Mouse (Mus musculus) CD4-positive, CD25-positive, alpha-beta regulatory T cell, adult 2 months (primary cell): ENCODE data around the gene Nol6.

Experiments
- DNase-seq: peaks from one replicate; pipeline ENCODE4 v3.0.0-alpha.2; 2012; ENCODE audit warnings: low read depth, low spot score

Nol6 gene

DNA sequence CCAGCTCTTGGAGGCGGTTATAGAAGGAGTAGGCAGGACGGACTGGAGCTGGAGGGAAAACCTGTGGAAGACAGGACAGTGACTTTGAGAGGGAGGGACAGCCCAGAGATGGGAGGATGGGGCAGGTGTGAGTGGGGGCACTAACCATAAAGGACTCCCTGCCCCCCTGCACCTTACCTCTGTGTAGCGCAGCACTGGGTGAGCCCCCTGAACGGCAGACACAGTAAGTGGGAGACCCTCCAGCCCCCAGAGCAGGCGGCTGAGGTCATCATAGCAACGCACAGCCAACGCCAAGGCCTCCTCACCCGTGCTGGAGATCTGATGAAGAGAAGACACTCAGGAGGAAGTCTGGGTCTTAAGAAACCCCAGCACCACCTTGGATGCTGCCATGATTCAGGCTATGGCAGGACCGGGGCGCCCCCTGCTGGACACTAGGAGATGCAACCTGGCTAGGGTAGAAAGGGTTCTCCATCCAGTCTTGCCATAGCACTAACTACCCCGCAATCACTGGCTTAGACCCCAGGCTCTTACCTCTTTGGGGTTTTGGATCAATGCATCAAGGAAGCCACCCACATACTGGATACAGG, 5.5 kb downstream of the Nol6 start:
- peak; percentile 81 for DNase-seq

DNA sequence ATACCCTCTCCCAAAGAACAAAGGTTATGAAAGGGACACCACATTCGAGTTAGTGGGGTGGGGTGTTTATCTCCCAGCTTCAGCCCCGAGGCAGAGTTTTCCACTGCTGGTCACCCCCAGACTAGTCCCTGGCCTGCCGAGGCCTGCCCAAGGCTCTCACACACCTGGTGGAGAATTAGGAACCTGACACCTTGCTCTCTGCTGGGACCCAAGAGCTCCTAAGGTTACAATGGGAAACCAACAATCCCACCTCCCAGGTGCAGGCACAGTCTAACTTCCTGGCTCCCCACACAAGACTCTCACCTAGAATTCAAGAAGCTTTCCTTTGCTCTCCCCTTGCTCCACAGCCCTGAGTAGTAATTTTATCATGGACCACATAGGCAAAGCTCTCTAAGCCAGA, 7.4 kb downstream of the Nol6 start:
- no peak for DNase-seq

DNA sequence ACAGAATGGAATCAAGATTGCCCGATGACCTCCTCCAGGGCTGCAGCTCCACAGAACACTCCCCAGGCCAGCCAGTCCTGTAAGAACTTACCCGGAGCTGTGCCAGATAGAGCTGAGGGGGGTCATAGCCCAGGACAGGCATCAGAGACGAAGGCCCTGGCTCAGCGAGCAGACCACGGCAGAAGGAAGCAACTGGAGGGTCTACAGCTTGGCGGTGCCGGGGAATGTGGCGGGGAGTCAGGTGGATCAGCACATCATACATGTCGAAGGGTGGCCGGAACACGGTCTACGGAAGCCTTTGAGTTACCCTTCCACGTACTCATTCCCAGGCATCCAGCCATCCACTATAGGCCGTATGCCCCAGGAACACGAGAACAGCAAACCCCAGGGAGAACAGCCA, 8.5 kb downstream of the Nol6 start:
- DNase-seq, result no peak

DNA sequence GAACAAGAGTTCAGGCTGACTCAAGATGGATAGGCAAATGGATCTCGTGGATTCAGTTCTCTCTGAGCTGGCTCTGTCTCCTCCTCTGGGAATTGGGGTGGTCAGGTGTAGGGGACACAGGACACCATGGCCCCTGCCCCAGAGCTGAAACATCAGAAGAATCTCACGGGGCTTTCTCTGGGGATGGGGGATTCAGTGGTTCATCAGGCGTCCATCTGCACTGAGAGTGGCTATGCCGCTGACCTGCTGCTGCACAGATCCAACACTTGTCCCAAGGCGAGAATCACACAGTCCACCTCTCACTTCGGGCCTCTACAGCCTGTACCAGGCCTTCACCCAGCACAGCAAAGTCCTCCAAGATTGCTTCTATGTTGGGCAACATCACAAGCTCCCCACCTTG, 9.2 kb downstream of the Nol6 start:
- DNase-seq, result no peak

DNA sequence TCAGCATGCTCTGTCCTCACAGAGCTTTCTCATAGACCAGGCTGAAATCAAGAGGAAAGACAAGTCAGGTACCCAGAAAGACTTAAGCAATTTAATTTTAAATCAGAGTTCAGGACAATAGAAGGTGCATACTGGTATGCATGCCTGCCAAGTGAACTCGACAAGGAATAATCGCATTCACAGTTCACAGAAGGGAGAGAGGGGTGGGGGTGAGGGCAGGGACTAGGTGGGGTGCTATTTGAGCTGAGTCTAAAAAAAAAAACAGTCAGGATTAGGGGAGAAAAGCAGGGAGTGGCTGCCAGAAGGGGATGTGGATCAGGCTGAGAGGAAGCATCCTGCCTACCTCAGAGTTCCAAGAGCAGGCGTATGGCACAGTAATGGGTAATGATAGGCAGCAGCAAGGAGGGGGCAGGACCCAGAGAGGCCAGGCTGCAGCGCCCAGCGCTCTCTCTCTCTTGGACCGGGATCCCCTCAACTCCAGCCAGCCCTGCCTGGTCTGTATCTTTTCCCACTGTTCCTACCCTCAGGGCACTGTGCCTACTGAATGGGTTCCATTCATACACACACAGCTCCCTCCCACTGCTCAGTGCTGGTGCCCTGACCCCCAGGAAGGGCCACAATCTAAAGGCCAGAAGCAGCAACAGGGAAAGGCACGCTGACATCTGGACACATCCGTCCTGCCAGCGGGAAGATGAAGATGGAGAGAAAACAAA, 9.7 kb downstream of the Nol6 start:
- no peak for DNase-seq

DNA sequence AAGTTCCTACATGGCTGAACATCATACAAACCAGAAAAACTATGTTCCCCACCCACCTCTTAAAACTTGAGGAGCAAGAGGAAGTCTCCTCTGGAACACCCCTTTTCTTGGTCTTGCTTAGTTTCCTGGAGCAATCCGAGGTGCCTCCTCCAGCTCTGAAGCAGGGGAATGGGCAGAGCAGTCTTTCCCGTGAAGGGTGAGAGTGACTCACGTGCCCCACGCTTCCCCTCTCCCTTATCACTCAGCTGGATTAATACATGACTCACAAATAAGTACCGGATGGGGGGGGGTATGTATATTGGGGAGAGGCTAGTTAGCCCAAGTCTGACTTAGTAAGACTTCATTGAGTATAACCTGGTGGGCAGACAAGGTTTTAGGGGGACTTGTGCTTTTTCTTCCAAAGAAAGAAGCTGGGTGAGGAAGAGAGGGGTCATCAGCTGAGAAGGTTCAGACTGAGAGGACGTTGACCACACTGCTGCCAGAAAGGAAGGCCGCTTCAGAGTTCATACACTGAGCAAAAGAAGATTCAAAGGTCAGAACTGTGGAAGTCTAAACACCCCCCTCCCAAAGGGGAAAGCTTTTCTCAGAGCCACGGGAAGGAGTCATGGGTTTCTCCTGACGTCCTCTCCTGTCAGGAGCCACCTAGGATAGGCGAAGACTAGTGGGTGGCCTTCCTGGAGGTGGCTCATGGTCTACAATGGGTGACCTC, 15.4 kb downstream of the Nol6 start:
- DNase-seq, result no peak

DNA sequence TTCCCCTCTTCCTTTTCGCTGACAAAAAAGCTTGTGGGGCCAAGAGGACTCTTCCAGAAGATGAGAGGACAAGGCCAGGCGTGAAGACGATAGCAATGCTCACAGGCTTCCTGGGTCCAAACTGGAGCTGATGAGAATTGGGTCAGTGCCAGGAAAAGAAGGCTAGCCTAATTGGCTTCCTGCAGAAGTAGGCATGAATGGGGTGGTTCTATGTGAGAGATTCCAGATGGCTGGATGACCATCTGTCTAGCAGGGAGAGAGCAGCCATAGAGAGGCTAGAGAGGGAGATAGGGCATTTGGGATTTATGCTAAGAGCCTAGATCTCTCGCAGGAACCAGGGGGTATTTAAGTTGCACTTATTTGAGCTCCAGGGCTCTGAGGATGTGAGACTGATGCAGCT, 16.8 kb downstream of the Nol6 start:
- no peak for DNase-seq

DNA sequence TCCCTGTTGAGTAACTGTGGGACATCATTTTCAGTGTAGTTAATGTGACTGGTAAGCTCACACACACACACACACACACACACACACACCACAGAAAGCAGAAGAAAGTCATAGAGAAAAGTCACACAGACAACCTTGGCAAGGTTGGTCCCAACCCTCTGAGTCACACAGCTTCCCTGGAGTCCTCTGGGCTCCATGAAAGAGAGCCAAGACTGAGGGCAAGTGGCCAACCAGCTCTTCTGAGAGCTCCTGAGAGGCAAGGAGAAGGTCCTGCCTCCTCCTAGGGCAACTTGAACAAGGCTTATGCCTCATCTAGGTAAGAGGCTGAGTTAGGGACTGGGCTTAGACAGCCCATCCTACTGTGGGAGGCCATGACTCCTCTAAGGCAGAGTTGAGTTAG, 21.4 kb downstream of the Nol6 start:
- DNase-seq, result no peak

DNA sequence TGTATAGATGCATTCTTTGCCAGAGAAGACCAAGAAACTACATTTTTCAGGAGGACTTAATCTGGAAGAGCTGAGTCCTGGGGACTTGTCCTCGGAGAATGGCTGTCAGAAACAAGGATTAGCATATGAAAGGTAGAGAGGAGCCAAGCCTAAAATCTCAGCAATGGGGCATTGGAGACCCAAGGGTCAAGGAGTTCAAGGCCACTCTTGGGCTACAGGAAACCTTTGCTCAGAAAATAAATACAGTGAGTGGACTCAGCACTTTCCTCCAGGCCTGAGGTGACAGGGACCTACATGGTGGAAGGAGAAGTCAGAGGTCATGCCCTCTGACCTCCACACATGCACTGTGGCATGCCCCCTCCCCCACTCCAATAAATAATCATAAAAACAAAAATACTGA, 23.3 kb downstream of the Nol6 start:
- no peak for DNase-seq

DNA sequence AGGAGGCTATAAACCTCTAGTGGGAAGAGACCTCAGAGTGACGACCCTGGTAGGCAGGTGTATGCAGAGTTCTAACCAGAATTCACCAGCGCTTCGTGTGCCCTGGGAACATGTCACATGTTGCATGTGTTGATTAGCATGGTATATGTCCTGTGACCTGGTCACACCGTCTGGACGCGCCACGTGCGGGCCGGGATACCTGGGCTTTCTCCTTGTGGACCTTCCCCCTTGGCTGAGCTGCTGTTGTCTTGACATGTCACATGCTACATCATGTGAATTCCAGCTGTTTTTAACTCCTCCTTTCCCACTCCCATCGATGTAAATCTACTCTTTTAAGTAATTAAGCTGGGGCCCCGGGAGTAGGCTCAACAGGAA, 25.7 kb downstream of the Nol6 start:
- no peak for DNase-seq

DNA sequence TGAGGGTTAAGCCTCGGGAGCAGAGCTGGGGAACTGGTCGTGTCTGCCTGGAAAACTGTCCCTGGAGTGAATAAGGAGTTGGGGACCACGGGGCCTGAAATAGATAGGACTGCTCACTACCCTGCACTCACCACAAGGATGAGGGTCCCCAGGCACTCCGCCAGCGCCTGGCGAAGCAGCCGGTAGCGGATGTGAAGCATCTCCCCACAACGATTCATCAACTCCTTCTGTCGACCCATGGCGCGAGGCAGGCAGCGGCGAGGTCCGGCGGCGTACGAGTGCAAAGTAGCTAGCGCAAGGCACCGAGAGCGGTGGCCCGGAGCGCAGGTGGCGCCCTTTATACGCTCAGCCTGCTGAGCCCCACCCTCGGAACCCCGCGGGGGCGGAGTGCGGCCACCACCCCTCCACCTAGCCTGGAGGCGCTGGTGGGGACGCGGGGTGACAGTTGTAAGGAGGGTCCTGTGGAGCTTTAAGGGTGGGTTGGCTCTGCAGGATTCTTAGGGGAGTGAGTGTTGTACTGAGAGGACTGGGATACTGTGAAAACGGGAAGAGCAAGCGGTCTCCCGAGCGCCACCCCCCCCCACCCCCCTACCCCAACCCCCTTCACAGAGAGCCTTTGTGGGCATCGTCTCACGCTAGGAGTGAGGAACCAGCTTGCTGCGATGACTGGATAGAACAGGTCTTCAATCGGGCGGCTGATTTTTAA, 26.2 kb downstream of the Nol6 start, which contains the start of gene Aqp3:
Aqp3 (minus strand) TSS at position 313 of the 706 bp plus-strand sequence.
- peak; percentile 62 for DNase-seq

DNA sequence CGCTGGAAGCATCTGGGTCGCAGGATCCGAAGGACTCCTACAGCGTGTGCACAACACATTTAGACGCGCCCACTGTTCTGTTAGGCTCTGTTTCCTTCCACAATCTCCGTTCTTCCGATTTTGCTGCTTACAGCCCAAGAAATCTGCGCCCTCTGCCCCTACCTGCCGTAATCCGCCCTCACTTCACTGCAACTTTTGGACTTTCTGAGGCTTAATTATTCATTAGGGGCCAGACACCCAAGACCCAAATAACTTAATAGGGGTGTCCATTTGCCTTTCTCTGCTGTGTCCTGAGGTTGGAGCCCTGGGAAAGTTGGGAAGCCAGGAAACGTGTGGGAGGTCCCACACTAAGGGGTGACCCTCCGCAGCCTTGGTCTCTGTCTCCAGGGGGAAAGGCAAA, 26.9 kb downstream of the Nol6 start:
- DNase-seq, result no peak

DNA sequence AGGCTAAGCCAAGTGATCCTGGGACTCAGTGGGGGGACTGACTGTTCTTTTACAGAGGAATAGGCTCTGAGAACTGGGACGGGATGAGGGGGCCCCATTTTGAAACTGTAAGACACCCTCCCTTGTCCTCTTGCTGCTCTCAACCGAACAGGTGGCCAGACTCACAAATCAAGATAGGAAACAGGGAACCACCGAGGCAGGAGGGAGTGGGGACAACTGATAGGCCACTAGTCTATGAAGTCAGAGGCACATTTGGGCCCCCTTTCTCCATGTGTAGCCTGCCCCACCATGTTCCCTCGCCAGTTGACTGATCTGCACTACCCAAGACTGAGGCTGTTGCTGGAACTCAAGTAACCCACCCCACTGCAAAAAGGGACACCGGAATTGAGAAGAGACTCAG, 27.5 kb downstream of the Nol6 start:
- DNase-seq, result no peak

DNA sequence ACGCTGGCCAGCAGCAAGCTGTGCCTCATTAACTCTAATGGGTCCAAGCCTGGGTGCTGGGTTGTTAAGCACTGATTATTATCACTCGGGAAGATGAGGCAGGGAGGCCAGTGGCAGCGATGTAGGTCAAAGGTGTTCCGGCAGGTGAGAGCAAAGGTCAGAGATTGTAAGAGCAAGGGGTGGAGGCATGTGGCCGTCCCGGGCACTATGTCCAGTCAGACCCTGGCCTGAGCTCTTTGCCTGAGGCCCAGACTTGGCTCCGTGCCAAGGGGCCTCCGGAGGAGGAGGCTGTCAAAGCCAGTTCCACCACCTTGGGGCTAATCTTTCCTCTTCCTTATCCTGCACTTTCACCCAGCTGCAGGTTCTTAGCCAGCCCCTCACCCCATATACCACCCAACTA, 28.1 kb downstream of the Nol6 start:
- no peak for DNase-seq

DNA sequence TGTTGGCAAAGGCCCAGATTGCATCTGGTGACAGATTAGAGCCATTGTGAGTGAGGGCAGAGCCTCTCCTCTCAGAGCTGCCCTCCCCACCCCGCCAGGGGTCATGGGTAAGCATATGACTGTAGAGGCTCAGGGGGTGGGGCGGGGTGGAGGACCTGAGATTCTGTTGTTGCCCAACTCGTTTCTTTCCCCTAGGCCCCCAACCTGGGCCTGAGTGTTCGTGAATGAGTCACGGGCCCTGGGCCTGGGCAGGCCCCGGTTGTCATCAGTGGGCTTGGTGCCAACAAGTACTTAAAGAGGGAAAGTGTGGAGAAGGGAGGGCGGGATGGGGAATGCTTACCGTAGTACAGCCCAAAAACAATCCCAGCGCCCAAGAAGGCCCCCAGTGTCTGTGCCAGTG, 29.9 kb downstream of the Nol6 start:
- DNase-seq, result no peak

DNA sequence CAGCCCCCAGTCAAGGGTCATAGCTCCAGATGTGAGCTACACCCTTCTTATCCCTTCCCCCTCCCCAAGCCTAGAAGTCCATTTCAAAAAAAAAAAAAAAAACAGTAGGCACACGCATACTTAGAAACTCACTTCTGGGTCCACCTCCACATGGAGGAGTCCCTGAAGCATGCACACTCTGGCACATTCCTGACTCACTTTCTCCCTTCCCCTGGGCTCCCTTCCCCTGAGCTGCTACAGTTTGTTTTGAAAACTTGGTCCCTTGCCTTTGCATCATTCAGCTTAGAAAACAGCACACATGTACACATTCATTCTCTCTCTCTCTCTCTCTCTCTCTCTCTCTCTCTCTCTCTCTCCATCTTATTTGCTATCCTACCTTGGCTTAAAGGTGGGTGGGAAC, 31.3 kb downstream of the Nol6 start:
- DNase-seq, result no peak

DNA sequence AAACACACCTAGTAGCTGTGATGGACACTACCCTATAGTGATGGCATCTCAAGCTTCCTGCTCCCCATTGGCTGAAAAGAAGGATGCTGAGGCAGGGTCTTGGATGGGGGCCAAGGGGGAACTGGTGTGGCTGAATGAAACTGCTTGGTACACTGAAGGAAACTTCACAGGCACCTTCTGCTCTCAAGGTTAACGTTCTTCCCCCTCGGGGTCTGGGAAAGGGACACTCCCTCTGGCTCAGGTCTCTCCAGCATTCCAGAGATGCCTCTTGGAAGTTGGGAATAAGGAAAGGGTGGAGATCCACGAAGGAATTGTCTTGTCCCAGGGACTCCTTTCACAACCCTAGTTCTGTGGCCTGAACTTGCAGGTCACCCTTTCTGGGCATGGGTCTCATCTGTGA, 32.9 kb downstream of the Nol6 start:
- DNase-seq, result no peak

DNA sequence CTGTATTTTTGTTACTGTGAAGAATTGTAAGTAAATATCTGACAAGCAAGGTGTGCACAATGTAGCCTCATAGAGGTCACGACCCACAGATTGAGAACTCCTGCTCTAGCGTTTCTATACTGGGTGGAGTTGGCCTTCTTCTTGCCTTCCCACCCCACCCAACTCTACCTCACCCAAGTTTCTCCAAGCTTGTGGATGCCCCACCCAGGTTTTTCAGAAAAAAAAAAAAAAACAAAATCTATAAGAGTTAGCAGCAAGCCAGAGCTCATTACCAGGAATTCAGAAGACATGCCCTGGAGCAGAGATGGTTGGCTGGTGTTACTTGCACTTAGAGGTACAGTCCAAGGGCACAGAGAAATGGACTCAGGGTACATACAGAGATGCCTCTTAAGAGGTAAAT, 34.5 kb downstream of the Nol6 start:
- DNase-seq, result no peak

DNA sequence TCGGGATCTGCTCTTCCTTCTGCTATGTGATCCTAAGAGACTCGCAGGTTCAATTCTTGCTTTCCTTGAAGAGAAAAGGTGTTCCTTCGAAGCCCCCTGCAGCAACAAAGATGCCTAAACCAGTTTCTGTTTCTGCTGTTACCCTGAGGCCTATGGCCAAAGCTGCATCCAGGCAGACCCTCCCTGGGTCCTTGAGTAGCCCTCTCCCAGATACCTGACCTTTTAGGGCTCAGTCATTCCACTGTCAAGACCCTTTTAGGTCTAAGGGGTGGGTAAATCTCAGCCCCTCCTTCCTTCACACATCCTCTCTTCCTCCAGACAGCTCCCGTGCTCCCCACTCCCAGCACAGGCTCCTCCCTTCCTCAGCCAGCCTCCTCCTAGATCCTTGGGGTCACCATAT, 35.1 kb downstream of the Nol6 start:
- DNase-seq, result no peak

DNA sequence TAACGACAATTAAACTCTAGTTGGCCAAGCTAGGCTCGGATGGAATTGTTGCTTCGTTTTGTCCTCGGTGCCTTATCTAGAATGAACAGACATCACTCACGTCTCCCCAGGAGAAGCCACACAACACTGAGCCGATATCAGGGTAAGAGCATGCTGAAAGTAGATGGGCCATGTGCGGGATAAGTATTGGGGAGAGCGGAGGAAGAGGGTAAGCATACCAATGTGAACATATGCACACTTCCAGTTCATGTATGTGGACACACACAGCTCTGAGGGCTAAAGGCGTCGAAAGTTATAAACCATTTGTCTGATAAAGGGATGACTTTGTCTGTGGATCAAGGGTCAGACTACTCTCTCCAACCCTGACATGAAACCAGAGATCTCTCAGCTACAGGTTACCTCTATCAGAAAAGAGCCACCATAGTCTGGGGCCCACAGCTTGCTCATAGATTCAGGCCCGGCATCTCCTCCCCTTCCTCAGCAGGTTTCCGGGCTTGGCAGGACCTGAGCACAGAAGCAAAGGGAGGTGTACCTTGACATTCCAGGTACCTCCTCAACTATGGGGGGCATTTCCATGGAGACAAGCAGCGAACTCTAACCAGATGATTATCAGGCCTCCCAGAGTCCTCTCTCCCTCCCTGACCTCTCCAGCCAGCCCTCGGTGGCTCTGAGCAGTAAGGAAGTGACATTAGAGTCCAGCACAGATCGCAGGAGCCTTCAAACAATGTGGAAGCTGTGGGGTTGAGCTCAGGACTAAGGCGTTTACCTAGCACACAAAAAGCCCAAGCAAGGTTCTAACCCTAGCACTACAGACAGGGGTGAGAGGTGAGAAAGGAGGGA, 36.6 kb downstream of the Nol6 start:
- no peak for DNase-seq

DNA sequence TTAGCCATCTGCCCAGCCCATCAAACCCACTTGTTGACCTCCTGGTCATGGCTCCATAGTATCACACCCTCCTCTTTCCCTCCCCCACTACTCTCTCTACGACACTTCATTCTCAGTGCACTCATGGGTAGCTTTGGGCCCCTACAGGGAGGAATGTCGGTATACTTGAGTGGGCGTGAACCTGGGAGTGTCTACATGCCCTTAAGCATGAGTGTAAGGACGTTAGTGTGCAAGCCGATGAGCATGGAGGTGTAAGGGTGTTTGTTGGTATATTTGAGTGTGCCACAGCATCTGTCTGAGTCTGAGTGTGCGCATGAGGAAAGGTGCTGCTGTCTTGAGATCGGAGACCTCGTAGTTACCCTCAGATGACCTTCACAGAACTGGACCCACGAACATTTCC, 37.3 kb downstream of the Nol6 start:
- DNase-seq, result no peak

DNA sequence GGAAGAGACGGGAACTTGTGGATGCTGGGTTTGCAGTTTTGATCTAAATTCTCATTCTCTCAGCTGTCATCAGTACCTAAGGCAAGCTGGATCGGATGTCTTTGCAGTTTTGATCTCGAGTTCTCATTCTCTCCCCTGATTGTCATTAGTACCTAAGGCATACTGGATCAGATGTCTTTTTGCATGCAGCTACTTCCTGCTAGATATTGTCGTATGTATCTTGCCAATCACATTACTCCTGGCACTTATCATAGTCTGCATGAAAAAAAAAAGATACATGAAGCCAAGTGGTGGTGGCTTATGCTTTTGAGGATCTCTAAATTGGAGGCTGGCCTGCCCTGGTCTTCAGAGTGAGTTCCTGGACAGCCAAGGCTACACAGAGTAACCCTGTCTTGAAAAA, 39.4 kb downstream of the Nol6 start:
- no peak for DNase-seq
